Mouse (Mus musculus): ENCODE data around the gene Siva1.

Siva1 gene

DNA sequence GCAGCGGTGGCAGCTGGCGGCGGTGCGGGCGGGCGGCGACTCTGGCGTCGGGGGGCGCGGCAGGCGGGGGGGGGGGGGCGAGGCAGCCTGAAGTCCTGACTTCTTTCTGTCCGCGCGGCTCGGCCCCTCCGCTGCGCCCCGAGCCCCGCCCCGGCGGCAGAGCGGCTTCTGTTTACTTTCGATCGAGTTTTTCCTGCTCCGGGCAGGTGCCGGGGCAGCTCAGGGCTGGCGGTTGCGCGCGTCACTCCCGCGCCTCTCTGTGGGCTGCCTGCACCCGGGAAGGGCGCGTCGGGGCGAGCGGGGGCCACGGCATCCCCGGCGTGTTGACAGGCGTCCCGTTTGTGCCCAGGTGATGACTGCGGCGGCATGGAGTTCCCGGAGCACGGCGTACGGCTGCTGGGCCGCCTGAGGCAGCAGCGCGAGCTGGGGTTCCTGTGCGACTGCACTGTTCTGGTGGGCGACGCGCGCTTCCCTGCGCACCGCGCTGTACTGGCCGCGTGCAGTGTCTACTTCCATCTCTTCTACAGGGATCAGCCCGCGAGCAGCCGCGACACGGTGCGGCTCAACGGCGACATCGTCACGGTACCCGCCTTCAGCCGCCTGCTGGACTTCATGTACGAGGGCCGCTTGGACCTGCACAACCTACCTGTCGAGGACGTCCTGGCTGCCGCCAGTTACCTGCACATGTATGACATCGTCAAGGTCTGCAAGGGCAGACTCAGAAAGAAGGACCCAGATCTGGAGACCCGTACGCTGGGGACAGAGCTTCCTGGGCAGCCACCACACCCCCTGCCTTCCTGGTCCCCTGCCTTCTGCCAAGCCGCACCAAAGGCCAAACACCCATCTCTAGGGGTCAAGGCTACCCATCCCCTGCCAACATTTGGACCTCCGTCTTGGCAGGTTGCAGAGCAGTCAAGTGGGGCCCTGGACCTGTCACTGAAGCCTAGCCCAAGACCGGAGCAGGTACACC, 34.8 kb downstream of the Siva1 start:
- peak; percentile 44 for DNase-seq (ENCODE audit: low spot score)

DNA sequence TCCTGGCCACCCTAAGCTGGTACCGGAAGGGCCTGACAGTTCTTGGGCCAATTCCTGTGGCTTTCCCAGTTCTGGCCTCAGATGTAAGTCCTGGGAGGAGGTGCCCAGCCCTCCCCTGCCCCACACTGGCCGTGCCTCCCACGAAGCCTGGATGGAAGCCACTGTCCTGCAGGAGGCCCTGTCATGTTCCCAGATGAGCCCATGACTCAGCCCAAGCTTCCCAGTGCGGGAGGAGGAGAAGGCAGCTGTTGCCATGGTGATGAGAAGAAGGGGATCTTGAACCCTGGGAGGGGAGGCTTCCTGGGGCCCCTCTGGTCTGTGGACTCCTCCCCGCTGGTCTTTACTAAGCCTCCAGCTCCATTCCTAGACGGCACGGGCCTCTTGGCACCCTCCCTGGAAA, 38.9 kb downstream of the Siva1 start:
- no peak for DNase-seq (ENCODE audit: low spot score)

DNA sequence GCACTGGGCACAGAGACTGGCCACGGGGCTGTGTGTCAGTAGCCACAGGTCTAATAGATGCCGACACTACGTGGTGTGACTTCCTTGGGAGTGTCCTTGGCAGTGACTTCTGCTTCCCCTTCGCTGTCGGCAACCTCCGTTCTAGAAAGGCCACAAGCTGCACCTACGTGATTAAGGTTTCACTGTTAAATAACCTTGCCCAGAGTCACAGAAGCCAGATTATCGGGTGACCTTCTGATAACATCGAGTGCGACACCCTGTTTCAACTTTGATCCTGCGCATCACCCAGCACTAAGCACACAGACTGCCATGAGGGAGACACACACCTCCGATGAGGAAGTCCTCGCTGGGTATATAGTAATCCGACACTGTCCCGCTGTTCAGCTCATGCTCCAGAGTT, 44.0 kb downstream of the Siva1 start:
- DNase-seq (ENCODE audit: low spot score) = no peak

DNA sequence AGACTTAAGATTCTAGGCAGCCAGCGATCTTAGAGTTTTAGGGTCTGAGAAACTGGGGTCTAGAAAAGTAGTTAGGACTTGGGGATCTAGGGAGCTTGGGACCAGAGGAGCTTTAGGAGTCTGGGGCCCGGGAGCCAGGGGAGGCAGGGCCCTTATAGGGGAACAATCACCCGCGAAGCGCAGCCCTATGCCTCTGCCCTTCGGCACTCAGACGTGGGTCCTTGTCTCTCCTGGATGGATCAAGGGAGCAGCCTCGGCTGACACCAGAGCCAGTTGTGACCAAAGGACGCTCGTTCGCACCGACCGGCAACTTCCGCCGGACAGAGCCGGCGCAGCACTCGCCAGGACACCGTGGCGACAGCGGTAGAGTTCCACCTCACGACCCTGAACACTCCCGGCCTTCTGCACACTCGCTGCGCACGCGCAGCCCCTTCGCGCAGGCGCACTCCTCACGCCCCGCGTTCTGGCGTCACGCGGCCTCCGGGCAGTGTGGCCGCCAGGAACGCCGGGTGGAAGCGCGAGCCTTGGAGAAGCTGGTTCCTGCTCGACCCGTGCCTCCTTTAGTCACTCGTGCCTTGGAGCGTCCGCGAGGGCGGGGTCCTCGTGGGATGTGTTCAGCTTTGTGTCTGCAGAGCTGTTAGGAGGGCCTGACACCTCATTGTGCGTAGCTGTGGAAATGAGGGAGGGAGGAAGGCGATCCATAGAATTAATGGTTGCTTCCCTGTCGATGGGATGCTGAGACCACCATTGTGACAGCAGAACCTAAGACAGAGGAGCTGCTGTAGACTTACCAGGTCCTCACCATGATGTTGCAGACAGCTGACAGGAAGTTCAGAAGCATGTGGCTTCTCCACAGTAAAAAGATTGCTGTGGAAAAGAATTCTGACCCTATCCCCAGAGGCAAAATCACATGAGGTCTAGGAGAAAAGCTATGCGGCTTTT, 49.0 kb downstream of the Siva1 start:
- DNase-seq (ENCODE audit: low spot score) = peak; percentile 95

DNA sequence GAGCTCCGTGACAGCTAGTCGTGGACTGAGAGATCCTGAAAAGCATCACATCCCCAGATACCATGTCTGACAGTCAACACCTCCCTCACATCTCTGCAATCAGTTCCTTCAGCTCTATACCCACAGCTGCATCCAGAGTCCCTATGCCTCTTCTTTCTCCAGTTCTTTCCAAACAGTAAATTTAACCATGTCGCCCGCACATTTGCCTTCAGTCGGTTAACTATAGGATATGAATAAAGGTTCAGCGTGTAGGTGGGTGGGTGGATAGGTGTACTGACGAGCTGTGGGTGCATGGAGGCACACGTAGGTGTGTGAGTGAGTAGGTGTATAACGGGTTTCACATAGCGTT, 49.6 kb downstream of the Siva1 start:
- no peak for DNase-seq (ENCODE audit: low spot score)

DNA sequence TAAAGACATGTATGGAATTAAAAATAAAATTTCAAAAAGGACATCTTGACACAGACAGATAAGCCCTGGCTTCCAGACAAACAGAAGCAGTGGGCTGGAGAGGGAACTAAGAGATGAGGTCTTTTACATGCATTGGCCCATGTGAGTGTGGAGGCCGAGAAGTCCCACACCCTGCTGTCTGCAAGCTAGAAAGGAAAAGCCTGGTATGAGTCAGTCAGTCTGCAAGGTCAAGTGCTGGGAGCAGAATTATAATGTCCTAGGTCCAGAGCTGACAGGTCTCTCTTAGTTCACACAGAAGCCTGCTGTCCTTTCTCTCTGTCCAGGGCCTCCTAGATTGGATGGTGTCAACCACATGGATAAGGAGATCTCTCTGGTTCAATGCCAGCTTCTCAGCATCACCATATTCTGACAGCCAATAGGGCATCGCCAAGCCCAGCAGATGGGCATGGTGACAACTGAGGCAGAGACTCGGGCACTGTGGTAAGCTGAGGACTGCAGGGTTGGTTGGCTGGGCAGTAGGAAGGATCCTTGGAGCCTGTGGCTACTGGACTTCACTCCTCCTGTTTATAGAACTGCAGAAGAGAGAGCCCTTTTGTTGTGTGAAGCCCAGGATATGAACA, 52.4 kb downstream of the Siva1 start:
- DNase-seq (ENCODE audit: low spot score) = no peak

All from embryo, embryonic 10.5 days (tissue).